Mouse (Mus musculus) right cerebral cortex, postnatal 10 days (tissue): ENCODE measurements around the gene Prkce.

Experiments
- DNase-seq, 2 experiments: peaks; one replicate each; pipeline ENCODE4 v3.0.0; 2021; ENCODE audit warnings: low spot score in 2 of 2

The Prkce gene

DNA sequence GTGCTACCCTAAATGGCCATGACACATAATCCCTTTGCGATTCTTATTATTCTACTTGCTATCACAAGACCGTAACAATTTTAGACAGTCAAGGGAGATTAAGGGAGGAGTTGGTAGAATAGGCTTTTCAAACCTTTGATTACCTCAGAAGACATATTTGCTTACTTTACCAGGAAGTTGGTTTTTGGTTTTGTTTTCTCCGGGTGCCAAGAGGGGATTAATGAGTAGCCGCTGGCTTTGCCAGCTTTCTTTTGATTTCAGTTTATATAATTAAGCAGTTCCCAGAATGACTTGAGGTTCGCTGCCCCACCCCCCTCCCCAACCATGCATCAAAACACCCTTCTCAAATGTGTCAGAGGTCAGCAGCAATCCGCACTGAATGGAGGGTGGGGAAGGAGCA is 384.4 kb downstream of the Prkce start:
- no peak for DNase-seq

DNA sequence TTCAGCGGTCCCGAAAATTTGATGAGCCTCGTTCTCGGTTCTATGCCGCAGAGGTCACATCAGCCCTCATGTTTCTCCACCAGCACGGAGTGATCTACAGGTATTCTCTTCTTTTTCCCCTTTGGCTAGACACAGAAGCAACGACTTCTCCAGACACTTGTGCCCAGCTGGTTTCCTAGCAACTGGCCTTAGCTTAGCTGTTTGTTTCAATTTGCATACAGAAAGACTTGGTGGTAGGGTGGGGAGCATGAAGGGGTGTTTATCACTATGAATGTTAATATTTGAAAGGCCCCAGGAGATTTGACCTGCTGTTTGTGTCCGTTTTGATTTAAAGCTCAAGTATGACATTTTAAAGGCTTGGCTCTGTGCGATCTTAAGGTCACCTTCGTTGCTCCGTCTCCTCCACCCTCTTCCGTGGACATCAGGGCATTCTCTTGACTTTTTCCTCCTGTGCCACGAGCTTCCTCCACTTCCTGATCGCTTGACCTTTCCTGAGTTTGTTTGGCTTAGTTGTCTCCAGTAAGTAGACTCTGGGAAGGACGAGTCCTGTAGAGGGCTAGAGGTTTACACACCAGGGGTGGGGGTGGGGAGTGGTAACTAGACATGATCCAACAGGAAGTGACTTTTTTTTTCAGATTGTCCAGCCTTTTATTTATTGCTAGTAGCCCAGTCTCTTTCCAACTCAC is 391.8 kb downstream of the Prkce start:
- DNase-seq: no peak

DNA sequence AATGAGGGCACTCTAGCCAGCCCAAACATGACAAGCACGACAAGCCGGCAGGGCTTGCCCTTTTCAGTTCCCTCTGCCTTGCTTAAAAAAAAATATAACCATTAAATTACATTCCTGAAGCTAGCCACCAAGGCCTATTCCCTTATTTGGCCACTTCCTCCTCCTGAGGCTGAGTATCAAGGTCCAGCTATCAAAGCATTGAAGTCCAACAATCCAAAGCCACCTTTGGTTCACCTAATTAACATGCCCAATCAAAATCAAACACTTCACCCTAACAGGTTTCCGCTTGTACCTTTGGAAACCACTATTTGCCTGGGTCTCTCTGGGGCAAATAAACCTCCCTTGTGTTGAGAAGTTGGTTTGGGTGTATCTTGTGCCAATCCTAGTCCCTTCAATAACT is 392.9 kb downstream of the Prkce start:
- DNase-seq: no peak

- DNase-seq: no peak
These were observed 402.9 kb downstream of the Prkce start for GRCm38 (mm10) chr17:86570491-86570890.

- DNase-seq: no peak
These were observed 403.7 kb downstream of the Prkce start for GRCm38 (mm10) chr17:86571266-86571665.

DNA sequence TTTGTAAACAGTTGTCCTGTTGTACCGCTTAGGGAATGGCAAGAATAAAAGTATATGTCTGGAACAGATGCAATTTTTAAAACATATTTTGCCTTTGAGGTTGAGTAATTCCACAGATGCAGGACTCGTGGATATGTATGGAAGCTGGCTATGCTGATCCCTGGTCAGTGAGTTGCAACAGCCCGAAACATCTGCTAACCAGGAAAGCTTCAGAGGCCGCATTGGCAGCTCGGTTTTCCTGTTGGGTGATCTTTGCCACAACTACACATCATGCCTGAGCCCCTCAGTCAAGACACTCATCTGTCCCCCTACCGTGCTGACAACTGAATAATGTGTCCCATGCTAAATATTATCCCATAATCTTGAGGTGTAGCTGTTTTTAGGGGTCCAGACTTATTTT is 404.6 kb downstream of the Prkce start:
- DNase-seq: no peak

DNA sequence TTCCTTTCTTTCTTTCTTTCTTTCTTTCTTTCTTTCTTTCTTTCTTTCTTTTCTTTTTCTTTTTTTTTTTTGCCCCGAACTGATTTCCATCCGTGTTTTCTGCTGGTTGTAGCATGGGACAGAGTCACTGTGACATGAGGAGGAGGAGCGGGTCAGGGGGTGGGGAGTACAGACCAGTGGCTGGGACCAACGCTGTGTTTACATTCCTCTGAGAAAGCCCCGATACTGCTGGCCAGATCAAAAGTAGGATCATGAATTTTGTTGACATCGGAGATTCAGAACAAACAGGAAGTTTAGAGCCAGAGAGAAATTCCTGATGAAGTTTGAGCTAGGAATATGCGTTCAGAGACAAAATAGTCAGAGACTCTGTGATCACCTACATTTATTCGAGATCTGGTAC is 405.0 kb downstream of the Prkce start:
- DNase-seq: no peak

DNA sequence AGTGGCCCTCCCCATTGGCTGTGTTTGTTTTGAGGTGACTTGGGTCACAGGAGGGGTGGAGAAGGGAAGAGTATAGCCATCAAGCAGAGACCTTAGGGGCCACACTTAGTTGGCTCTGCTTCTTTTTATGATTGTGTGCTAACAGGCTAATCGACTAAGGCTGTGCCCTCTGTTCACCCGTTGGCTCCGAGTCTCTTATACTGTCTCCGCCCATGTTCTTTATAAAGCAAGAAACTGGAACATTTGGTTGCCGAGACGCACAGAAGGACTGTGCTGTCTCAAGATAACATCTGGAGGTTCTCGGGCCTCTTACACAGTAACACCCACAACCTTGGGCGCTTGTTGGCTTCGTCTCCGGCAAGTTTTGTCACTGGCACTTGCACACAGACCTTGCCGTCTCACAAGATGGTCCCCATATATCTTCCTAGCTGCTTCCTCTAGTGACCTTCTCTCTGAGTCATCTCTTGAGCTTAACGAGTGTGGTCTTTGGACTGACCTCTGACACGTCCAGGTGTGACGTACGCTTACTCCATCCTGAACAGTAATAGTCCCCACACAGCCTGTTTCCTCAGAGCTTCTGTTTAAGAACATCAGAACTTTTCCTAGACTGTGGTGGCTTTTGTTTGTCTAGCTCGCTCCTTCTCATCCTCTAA is 406.1 kb downstream of the Prkce start:
- DNase-seq: no peak

DNA sequence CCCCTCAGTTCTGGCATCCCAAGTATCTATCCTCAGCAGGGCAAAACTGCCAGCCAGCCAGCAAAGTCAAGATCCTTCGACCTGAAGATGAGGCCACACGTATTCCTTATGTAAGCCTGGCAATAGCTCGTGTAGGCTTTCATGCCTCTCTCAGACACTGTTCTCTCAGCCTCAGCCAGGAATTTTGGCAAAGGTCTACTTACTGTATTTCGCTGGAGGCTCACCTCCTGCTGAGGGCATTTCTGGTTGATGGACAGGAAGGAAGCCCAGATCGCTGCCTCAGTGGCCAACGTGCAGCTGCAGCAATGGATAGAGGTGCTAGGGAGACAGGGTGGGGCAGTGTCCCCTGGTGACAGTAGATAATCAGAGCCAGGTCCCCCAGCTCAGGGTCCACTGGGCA is 413.1 kb downstream of the Prkce start:
- DNase-seq: no peak

- DNase-seq: no peak
These were observed 414.8 kb downstream of the Prkce start for GRCm38 (mm10) chr17:86582341-86582740.

DNA sequence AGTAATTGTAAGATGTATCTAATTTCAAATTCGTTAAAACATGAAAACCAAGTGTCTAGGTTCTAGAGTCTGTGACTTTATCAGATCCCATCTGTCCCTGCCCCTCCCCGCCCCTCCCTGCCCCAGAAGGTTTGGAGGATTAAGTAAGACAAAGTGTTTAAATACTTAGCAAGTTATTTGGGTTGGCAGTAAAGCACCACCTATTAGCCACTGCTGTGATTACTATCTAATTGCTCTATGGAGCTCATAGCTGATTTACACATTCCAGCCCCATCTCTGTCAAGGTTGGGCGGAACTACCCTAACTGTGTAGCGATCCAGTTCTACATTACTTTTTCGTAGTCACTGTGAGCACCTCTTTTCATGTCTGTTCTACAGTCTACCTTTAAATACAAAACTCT is 418.9 kb downstream of the Prkce start:
- DNase-seq: no peak

DNA sequence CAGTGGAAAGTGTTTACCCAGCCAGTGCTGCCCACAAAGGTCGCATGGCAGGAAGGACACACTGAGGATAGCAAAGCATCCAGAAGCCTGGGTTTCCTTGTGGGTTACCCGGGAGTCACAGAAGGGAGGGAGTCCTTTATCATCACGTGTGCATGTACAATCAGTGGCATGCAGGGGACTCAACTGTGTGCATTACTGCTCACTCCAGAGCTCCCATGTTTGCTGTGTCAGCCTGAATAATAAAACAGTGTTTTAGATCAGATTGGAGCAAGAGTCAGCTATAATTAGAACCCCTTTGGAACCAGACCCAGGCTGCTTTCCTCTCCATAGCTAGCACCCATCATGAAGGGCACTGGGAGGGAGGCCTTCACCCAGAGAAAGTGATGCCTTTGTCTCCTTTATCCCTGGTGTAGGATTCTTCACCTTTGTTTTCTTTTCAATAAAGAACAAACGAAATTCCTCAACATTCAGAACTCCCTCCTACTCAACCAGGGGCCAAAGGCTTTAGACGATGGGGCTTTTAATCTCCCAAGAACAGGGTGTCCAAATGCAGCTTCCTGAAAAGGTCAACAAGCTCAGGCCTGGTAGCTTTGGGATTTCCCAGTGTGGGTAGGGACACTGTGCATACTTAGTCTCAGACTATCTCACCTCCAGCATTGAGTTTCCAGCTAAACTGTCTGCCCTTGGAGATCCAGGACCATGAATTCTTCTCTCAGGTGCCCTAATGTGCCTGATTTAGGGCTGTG is 421.3 kb downstream of the Prkce start:
- no peak for DNase-seq

- DNase-seq: no peak
These were observed 422.1 kb downstream of the Prkce start for GRCm38 (mm10) chr17:86589681-86590080.

DNA sequence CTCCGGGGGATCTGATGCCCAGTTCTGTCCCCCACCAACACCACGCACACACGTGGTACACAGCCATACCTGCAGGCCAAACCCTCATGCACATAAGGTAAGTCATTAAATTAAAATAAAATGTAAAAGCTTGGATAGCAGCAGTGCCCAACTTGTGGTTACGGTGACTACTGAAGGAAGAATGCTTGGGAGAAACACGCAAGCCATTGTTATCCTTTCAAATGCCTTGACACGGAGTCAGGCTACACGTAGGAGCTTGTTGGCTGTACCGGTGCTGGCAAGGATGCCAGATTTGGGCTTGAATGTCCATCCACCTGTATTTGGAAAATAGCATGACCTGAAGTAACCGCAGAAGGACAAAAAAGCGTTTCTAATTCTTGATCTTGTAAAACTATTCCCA is 423.7 kb downstream of the Prkce start:
- no peak for DNase-seq

DNA sequence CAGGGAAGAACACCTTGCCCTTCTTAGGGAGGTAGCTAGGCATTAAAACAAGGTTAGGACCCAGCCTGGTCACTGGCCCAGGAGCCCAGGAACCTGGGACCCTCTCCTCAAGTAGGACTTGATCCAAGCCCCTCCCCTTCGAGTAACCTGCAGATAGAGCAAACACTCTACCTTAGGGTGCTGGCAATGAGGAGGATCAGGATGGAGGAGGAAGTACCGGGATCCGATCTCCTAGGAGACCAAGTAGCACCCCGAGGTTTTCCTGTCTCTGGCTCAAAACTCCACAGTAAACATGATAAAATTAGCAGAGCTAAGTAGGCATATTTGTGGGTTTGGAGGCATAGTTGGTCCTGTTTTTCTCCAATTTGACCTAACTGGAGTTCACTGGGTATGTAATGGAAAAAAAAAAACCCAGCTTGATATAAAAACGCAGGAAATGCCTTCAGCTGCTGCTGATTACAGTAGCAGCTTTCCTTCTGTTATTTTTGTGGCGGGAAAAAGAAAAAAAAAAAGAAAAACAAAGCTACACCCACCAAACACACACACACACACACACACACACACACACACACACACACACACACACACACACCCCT is 425.5 kb downstream of the Prkce start:
- no peak for DNase-seq

- DNase-seq: no peak
These were observed 427.9 kb downstream of the Prkce start for GRCm38 (mm10) chr17:86595526-86595925.

- no peak for DNase-seq
These were observed 433.5 kb downstream of the Prkce start for GRCm38 (mm10) chr17:86601116-86601515.

DNA sequence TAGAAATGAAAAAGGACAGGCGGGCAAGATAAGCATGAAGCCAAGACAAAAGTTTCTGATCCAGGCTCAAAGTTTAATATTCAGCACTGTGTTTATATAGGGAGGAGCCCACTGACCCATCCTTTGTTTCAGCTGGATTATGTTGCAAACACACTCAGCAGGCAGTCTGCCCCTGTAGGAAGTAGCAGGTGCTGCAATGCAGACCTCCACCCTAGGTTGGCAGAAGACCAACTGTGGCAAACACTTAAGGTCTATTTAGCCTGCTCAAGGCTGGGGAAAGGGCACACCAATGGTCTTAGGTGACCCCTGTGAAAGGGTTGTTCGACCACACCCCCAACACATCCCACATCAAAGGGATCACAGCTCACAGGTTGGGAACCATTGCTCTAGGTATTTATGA is 434.3 kb downstream of the Prkce start:
- no peak for DNase-seq

- DNase-seq: no peak
These were observed 436.4 kb downstream of the Prkce start for GRCm38 (mm10) chr17:86603848-86604444.

DNA sequence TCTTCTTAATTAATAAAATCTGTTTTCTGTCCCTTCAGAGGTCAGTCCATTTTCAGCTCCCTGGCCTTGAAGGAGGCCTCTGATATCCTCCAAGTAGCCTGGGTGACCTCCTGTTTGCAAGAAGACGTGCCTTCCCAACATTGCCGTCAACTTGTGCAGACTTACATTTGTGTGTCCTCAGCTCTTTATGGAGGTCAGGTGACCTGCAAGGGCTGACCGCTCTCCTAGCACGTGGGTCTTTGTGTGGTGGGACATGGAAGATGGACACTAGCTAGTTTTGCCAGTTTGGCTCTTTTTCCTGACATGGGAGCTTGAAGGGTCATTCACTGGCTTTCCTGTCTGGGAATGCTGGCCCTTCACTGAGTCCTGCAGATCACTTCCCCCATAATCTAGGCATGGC is 440.4 kb downstream of the Prkce start:
- no peak for DNase-seq

DNA sequence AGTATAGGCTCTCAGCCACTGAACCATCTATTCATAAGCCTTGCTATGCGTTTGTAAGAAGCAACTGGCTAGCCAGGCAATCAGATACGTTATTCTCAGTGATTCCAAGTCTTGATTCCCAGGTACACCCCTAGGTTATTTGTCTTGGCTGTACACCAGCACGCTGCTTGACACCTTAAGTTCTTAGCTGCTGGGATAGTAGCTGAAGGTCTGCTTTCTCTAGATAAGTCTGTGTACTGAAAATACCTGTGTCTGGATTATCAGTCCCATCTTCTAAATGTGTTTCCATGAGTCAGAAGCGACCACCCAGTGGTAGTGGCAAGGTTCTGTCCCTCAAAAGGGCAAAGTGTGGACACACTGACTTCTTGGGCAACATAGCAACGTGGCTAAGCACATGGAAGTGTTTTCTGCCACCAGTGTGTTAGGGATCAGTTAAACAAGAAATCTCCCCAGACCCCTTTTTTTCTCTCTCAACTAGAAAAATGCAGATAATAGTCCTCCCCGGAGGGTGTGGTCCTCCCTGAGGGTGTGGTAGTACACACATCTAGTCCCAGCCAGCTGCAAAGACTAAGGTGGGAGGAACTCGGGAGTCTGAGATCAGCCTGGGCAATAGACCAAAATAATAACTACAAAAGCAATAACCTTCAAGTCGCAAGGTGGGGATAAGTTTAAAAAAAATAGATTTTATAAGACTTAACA is 442.8 kb downstream of the Prkce start:
- no peak for DNase-seq

- no peak for DNase-seq
These were observed 444.2 kb downstream of the Prkce start for GRCm38 (mm10) chr17:86611772-86612171.
